ENCODE assay signal across 9 mouse cellular contexts in the genomic region with DNA sequence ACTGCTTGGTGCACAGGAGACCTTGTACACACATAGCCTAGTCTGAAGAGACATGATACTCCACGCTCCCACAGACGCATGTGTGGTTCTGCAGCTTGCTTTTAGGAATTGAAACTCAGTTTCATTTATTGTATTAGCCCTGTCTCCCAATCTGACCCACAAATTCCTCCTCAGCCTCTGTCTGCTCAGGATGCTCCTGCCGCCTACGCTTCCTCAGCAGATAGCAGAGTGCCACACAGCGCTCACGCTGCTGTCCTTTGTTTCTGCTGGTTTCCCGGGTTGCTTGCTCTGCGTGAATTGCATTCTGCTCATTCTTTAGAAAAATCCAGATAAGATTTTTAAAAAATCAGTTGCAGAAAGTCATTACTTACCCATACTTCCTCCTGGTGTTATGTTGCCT.
A peak's percentile ranks its signal among the peaks of the same experiment; 100 is the strongest.
DNase-seq lines count a peak whose midpoint lies in the region; ATAC-seq and TF ChIP-seq lines count a peak whose summit lies in the region.
"Had no signal": no experiment of that assay in that cellular context is flagged by ENCODE, and none has a peak within 500 bp of the region (broad histone marks: within the 10 kb centered on the region; RNA-seq: fewer than 3 reads in every experiment).

No protein-coding gene starts in this region.

- no peak for ATAC-seq in midbrain, embryonic 11.5 days (ENCODE audit: low FRiP score)
- no peak for ATAC-seq in hindbrain, postnatal 0 days
- ATAC-seq in kidney, embryonic 15.5 days (replicated peaks; ENCODE audit: low FRiP score): no peak

- H3K27me3 ChIP-seq in midbrain, embryonic 10.5 days (ENCODE audit: low read depth, poor library complexity, severe bottlenecking): peaks cover 6% of the 10 kb centered on the region; the same call in 1 of the 2 replicates
- no peaks in the 10 kb centered on the region for H3K27me3 ChIP-seq in midbrain, embryonic 11.5 days (ENCODE audit: control insufficient read depth, insufficient read depth, low read length)
- no peaks in the 10 kb centered on the region for H3K27me3 ChIP-seq in hindbrain, postnatal 0 days (ENCODE audit: insufficient read depth, low read length)
- H3K27me3 ChIP-seq in kidney, embryonic 15.5 days: no peaks in the 10 kb centered on the region

- H3K9ac ChIP-seq in midbrain, embryonic 11.5 days (ENCODE audit: low read length): no peak overlapping the region
- no peak overlapping the region for H3K9ac ChIP-seq in hindbrain, postnatal 0 days (replicated peaks; ENCODE audit: low read length)
- H3K9ac ChIP-seq in kidney, embryonic 15.5 days: no peak overlapping the region
- H3K9ac ChIP-seq: neural tube, embryonic 12.5 days had no signal

- peaks cover 22% of the 10 kb centered on the region for H3K4me1 ChIP-seq in midbrain, embryonic 10.5 days
- peaks cover 6% of the 10 kb centered on the region for H3K4me1 ChIP-seq in midbrain, embryonic 11.5 days (ENCODE audit: control insufficient read depth, insufficient read depth, low read length)
- peaks cover 20% of the 10 kb centered on the region; the same call in 1 of the 2 replicates for H3K4me1 ChIP-seq in hindbrain, postnatal 0 days (ENCODE audit: insufficient read depth, low read length)
- peaks cover 48% of the 10 kb centered on the region for H3K4me1 ChIP-seq in kidney, embryonic 15.5 days

- DNase-seq in cerebellum, adult 18-20 months: peak; percentile 56 to 58
- no peak for DNase-seq in cerebellum, adult 11 months
- no peak for DNase-seq in midbrain, embryonic 10.5 days (ENCODE audit: low spot score)
- DNase-seq in midbrain, embryonic 11.5 days (ENCODE audit: low spot score, missing footprints): no peak
- DNase-seq in hindbrain, postnatal 0 days (ENCODE audit: low spot score): peak; percentile 44
- DNase-seq in testis, postnatal 14 days (ENCODE audit: low spot score): peak; percentile 24
- DNase-seq in right cerebral cortex, postnatal 25 days: no peak

- H3K36me3 ChIP-seq in midbrain, embryonic 10.5 days: no peaks in the 10 kb centered on the region
- H3K36me3 ChIP-seq in midbrain, embryonic 11.5 days (ENCODE audit: control insufficient read depth, insufficient read depth, low read length): no peaks in the 10 kb centered on the region
- H3K36me3 ChIP-seq in hindbrain, postnatal 0 days (ENCODE audit: insufficient read depth, low read length): no peaks in the 10 kb centered on the region
- no peaks in the 10 kb centered on the region for H3K36me3 ChIP-seq in kidney, embryonic 15.5 days
- H3K36me3 ChIP-seq: neural tube, embryonic 12.5 days had no signal

- 0 out of 2 replicates have a peak overlapping the region, but pooled peaks have one; percentile 17 for H3K27ac ChIP-seq in midbrain, embryonic 10.5 days (replicated peaks)
- no peak overlapping the region for H3K27ac ChIP-seq in midbrain, embryonic 11.5 days (ENCODE audit: low read depth, low read length)
- H3K27ac ChIP-seq in hindbrain, postnatal 0 days: peak overlapping the region; percentile 58; the same call in 1 of the 2 replicates
- no peak overlapping the region for H3K27ac ChIP-seq in kidney, embryonic 15.5 days
- H3K27ac ChIP-seq: neural tube, embryonic 12.5 days had no signal

- H3K9me3 ChIP-seq in midbrain, embryonic 10.5 days (replicated peaks): no peaks in the 10 kb centered on the region
- H3K9me3 ChIP-seq in midbrain, embryonic 11.5 days (ENCODE audit: control insufficient read depth, low read length): no peaks in the 10 kb centered on the region
- H3K9me3 ChIP-seq in hindbrain, postnatal 0 days (ENCODE audit: low read length): no peaks in the 10 kb centered on the region
- no peaks in the 10 kb centered on the region for H3K9me3 ChIP-seq in kidney, embryonic 15.5 days (replicated peaks)
- H3K9me3 ChIP-seq: neural tube, embryonic 12.5 days had no signal

- WGBS in midbrain, embryonic 10.5 days: 37% methylated on average over 8 of the region's 8 CpGs
- 34% methylated on average over 8 of the region's 8 CpGs for WGBS in midbrain, embryonic 11.5 days
- WGBS in hindbrain, postnatal 0 days: 16% methylated on average over 8 of the region's 8 CpGs
- 70% methylated on average over 8 of the region's 8 CpGs for WGBS in kidney, embryonic 15.5 days

- H3K4me2 ChIP-seq in midbrain, embryonic 11.5 days: no peak overlapping the region
- no peak overlapping the region for H3K4me2 ChIP-seq in hindbrain, postnatal 0 days (ENCODE audit: low read depth, low read length)
- no peak overlapping the region for H3K4me2 ChIP-seq in kidney, embryonic 15.5 days
- H3K4me2 ChIP-seq: neural tube, embryonic 12.5 days had no signal

- TF ChIP-seq CTCF in hindbrain, postnatal 0 days (IDR thresholded peaks at IDR 0.05; ENCODE audit: low read depth): no peak

- no peak overlapping the region for H3K4me3 ChIP-seq in midbrain, embryonic 10.5 days
- H3K4me3 ChIP-seq in midbrain, embryonic 11.5 days (ENCODE audit: low read depth, low read length): no peak overlapping the region
- no peak overlapping the region for H3K4me3 ChIP-seq in hindbrain, postnatal 0 days (ENCODE audit: low read length)
- no peak overlapping the region for H3K4me3 ChIP-seq in kidney, embryonic 15.5 days (replicated peaks)
- H3K4me3 ChIP-seq: neural tube, embryonic 12.5 days had no signal

Comparison
In these comparisons a context has a peak if more than half of its experiments do, and no peak if none do; other contexts are left out.
1. DNase-seq: peak in cerebellum, adult 18-20 months (2 of 2), hindbrain, postnatal 0 days (single experiment) and testis, postnatal 14 days (single experiment); none in cerebellum, adult 11 months (single experiment), midbrain, embryonic 10.5 days (single experiment), midbrain, embryonic 11.5 days (single experiment) and right cerebral cortex, postnatal 25 days (single experiment).
2. H3K27ac ChIP-seq: peak in midbrain, embryonic 10.5 days (single experiment) and hindbrain, postnatal 0 days (single experiment); none in midbrain, embryonic 11.5 days (single experiment) and kidney, embryonic 15.5 days (single experiment).